Comparison of ENCODE assay signal across 8 mouse cellular contexts in the genomic region with DNA sequence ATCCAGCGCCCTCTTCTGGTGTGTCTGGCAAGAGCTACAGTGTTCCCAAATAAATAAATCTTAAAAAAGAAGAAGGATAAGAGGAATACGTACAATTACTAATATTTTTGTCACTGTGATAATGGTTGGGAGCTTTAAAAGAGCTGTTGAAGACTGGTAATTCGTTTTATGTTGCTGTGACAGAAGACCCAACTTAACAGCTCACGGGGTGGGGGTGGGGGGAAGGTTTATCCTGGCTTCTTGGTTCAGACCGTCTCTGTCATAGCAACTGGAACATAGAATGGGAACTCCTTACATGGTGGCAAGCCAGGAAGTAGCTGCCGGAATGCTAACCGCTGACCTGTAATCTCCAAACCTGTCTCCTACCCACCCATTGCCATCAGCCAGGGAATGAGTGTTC. TPM values are rescaled to one million over a fixed set of nuclear protein-coding genes. Genes with fewer than 3 reads are reported as not detected.
DNase-seq lines count a peak whose midpoint lies in the region; ATAC-seq and TF ChIP-seq lines count a peak whose summit lies in the region.

A gene (plus strand): TSS at position 301 of the 400 bp plus-strand sequence.

- no peak for TF ChIP-seq CTCF in C2C12 (IDR thresholded peaks at IDR 0.05; ENCODE audit: control insufficient read depth, insufficient read depth, insufficient read length)
- peak; percentile 30 for TF ChIP-seq CTCF in E14TG2a.4 (conservative IDR thresholded peaks at IDR 0.05; ENCODE audit: low read length)

- no peaks in the 10 kb centered on the region for H3K79me2 ChIP-seq in C2C12 (ENCODE audit: control insufficient read depth, insufficient read depth)

- H3K79me3 ChIP-seq in C2C12 (ENCODE audit: low read depth) = no peaks in the 10 kb centered on the region

- H3K9ac ChIP-seq in forebrain, embryonic 11.5 days (ENCODE audit: low read length) = no peak within 1 kb of the TSS
- no peak within 1 kb of the TSS for H3K9ac ChIP-seq in limb, embryonic 14.5 days (ENCODE audit: low read depth, low read length, severe bottlenecking)
- H3K9ac ChIP-seq in stomach, embryonic 14.5 days (replicated peaks; ENCODE audit: low read depth, low read length) = no peak within 1 kb of the TSS

- peaks cover 56% of the 10 kb centered on the region for H3K4me1 ChIP-seq in E14TG2a.4 (replicated peaks; ENCODE audit: low read depth, low read length)
- no peaks in the 10 kb centered on the region for H3K4me1 ChIP-seq in forebrain, embryonic 11.5 days (replicated peaks; ENCODE audit: control insufficient read depth, insufficient read depth, low read length)
- peaks cover 5% of the 10 kb centered on the region; the same call in 1 of the 2 replicates for H3K4me1 ChIP-seq in limb, embryonic 14.5 days (ENCODE audit: control insufficient read depth, insufficient read depth, low read length)
- no peaks in the 10 kb centered on the region for H3K4me1 ChIP-seq in stomach, embryonic 14.5 days (ENCODE audit: control insufficient read depth, insufficient read depth, low read length)

- H3K4me3 ChIP-seq in C2C12 (ENCODE audit: insufficient read depth, poor library complexity, severe bottlenecking) (no peak within 1 kb of the TSS), E14TG2a.4 (replicated peaks; ENCODE audit: low read length) (no peak within 1 kb of the TSS)
- H3K4me3 ChIP-seq in forebrain, embryonic 11.5 days (ENCODE audit: low read depth, low read length) = no peak within 1 kb of the TSS
- no peak within 1 kb of the TSS for H3K4me3 ChIP-seq in limb, embryonic 14.5 days (replicated peaks; ENCODE audit: low read length)
- H3K4me3 ChIP-seq in stomach, embryonic 14.5 days (ENCODE audit: low read depth, low read length) = no peak within 1 kb of the TSS

- no peaks in the 10 kb centered on the region for H3K27me3 ChIP-seq in C2C12 (ENCODE audit: control insufficient read depth, insufficient read depth, insufficient read length)
- no peaks in the 10 kb centered on the region for H3K27me3 ChIP-seq in E14TG2a.4 (ENCODE audit: insufficient read depth, low read length)
- no peaks in the 10 kb centered on the region for H3K27me3 ChIP-seq in forebrain, embryonic 11.5 days (ENCODE audit: control insufficient read depth, insufficient read depth, low read length)
- H3K27me3 ChIP-seq in limb, embryonic 14.5 days (ENCODE audit: control insufficient read depth, insufficient read depth, low read length) = no peaks in the 10 kb centered on the region
- H3K27me3 ChIP-seq in stomach, embryonic 14.5 days (ENCODE audit: control insufficient read depth, insufficient read depth, low read length) = no peaks in the 10 kb centered on the region

- no peak for ATAC-seq in forebrain, embryonic 11.5 days (replicated peaks; ENCODE audit: low FRiP score)
- no peak for ATAC-seq in limb, embryonic 14.5 days (ENCODE audit: low FRiP score, low read depth)
- no peak for ATAC-seq in stomach, embryonic 14.5 days (ENCODE audit: insufficient number of reproducible peaks, insufficient read depth, low FRiP score, low read depth)

- no peaks in the 10 kb centered on the region for H3K9me3 ChIP-seq in E14TG2a.4 (ENCODE audit: low read length)
- H3K9me3 ChIP-seq in forebrain, embryonic 11.5 days (ENCODE audit: control insufficient read depth, low read length) = no peaks in the 10 kb centered on the region
- no peaks in the 10 kb centered on the region for H3K9me3 ChIP-seq in limb, embryonic 14.5 days (ENCODE audit: control insufficient read depth, low read length)
- peaks cover 6% of the 10 kb centered on the region; the same call in 1 of the 2 replicates for H3K9me3 ChIP-seq in stomach, embryonic 14.5 days (ENCODE audit: control insufficient read depth, low read depth, low read length)

- TF ChIP-seq POLR2A in limb, embryonic 14.5 days (IDR thresholded peaks at IDR 0.05; ENCODE audit: borderline replicate concordance, extremely low read depth, insufficient read depth, insufficient read length) = no peak

- 81% methylated on average over 7 of the region's 7 CpGs for WGBS in forebrain, embryonic 11.5 days
- 86% methylated on average over 7 of the region's 7 CpGs for WGBS in limb, embryonic 14.5 days
- 81% methylated on average over 7 of the region's 7 CpGs for WGBS in stomach, embryonic 14.5 days

- H3ac ChIP-seq in C2C12 (ENCODE audit: control insufficient read depth, insufficient read length, low read depth) = no peak within 1 kb of the TSS

- no peak within 1 kb of the TSS for H3K27ac ChIP-seq in forebrain, embryonic 11.5 days (ENCODE audit: low read depth, low read length)
- H3K27ac ChIP-seq in limb, embryonic 14.5 days (replicated peaks; ENCODE audit: low read depth, low read length) = no peak within 1 kb of the TSS
- no peak within 1 kb of the TSS for H3K27ac ChIP-seq in stomach, embryonic 14.5 days (ENCODE audit: low read length)

- DNase-seq in forebrain, embryonic 11.5 days (ENCODE audit: low spot score) = no peak
- DNase-seq in heart, postnatal 4 days = no peak
- no peak for DNase-seq in limb, embryonic 14.5 days (ENCODE audit: low spot score)
- no peak for DNase-seq in right cerebral cortex, adult 2 months (ENCODE audit: low spot score in 2 of 2)
- DNase-seq in thymus, postnatal 4 days = no peak

- H3K36me3 ChIP-seq in C2C12 (ENCODE audit: control insufficient read depth, insufficient read depth) (peaks cover 21% of the 10 kb centered on the region), E14TG2a.4 (ENCODE audit: insufficient read depth, low read length) (peaks cover 30% of the 10 kb centered on the region)
- no peaks in the 10 kb centered on the region for H3K36me3 ChIP-seq in forebrain, embryonic 11.5 days (ENCODE audit: control insufficient read depth, insufficient read depth, low read length)
- H3K36me3 ChIP-seq in limb, embryonic 14.5 days (ENCODE audit: control insufficient read depth, insufficient read depth, low read length) = peaks cover 25% of the 10 kb centered on the region
- H3K36me3 ChIP-seq in stomach, embryonic 14.5 days (ENCODE audit: control insufficient read depth, insufficient read depth, low read length) = peaks cover 12% of the 10 kb centered on the region

- no peak within 1 kb of the TSS for H3K4me2 ChIP-seq in forebrain, embryonic 11.5 days (ENCODE audit: low read depth, low read length, severe bottlenecking)
- no peak within 1 kb of the TSS for H3K4me2 ChIP-seq in limb, embryonic 14.5 days (replicated peaks; ENCODE audit: low read depth, low read length, severe bottlenecking)
- H3K4me2 ChIP-seq in stomach, embryonic 14.5 days (replicated peaks; ENCODE audit: low read depth, low read length) = no peak within 1 kb of the TSS

TF ChIP-seq in C2C12, 6 proteins besides CTCF, POLR2A, EP300 and RAD21:
- TF ChIP-seq MYOG (IDR thresholded peaks at IDR 0.05; ENCODE audit: control insufficient read depth, extremely low read depth, insufficient read length) (no peak), MYOD1 (IDR thresholded peaks at IDR 0.05; ENCODE audit: control insufficient read depth, insufficient read length, low read depth) (no peak), CEBPB (IDR thresholded peaks at IDR 0.05; ENCODE audit: low read depth) (no peak), FOSL1 (IDR thresholded peaks at IDR 0.05; ENCODE audit: insufficient read depth, low read length, poor library complexity, severe bottlenecking) (no peak), USF1 (IDR thresholded peaks at IDR 0.05; ENCODE audit: low read depth) (no peak), MAX (IDR thresholded peaks at IDR 0.05) (no peak)

RNA-seq across cellular contexts. Expression of the gene that starts here (rescaled TPM):
- polyA plus RNA-seq in C2C12 (2012; fragmentation: generic; extraction: Trizol) = 26.9 TPM
- 34.7 and 35.3 TPM in 2 replicates for polyA plus RNA-seq in forebrain, embryonic 11.5 days (2014; fragmentation: Nextera tagmentation; extraction: Ambion mirVana)
- total RNA-seq in heart, postnatal 4 days (2021) = 10 to 100 TPM; 39.1 to 40.9 TPM
- 36.1 and 41.1 TPM in 2 replicates for polyA plus RNA-seq in limb, embryonic 14.5 days (2012; rRNA removed)
- polyA plus RNA-seq in limb, embryonic 14.5 days (2014; fragmentation: Nextera tagmentation; extraction: Ambion mirVana) = 42.2 and 49.6 TPM in 2 replicates
- polyA plus RNA-seq in stomach, embryonic 14.5 days (2014; fragmentation: Nextera tagmentation; extraction: Ambion mirVana) = 33.7 and 36.7 TPM in 2 replicates
